Mouse (Mus musculus) ES-Bruce4 (cell line): Measurements from ENCODE around the gene Ppm1h. TPM values are rescaled to one million over a fixed set of nuclear protein-coding genes. Genes with fewer than 3 reads are reported as not detected.
"Not testable (repeated sequence)": the region's sequence is repeated elsewhere in the genome, so short reads cannot be mapped to it uniquely, and the experiment has no call there.

Source experiments
- H3K27ac ChIP-seq: 2 replicates; pipeline ENCODE4 v1.5.1; 2012; ENCODE audit warnings: low read length, inconsistent platforms; ENCODE audit not compliant: insufficient read depth
- H3K27me3 ChIP-seq: 2 replicates; pipeline ENCODE4 v1.6.1; 2012; ENCODE audit warnings: mild to moderate bottlenecking, low read length, inconsistent platforms; ENCODE audit not compliant: control insufficient read depth, poor library complexity, insufficient read depth, severe bottlenecking
- H3K36me3 ChIP-seq: 2 replicates; pipeline ENCODE4 v1.6.1; 2012; ENCODE audit warnings: inconsistent platforms, mild to moderate bottlenecking, low read length, moderate library complexity; ENCODE audit not compliant: control insufficient read depth, poor library complexity, insufficient read depth, severe bottlenecking
- H3K4me1 ChIP-seq: one replicate; pipeline ENCODE4 v1.8.1; 2011; ENCODE audit warnings: low read length; ENCODE audit not compliant: control insufficient read depth, insufficient read depth
- H3K4me3 ChIP-seq: 2 replicates; pipeline ENCODE4 v1.5.1; 2011; ENCODE audit warnings: low read depth, mild to moderate bottlenecking, low read length
- H3K9ac ChIP-seq: 2 replicates; pipeline ENCODE4 v1.6.1; 2012; ENCODE audit warnings: low read depth, mild to moderate bottlenecking, inconsistent platforms; ENCODE audit not compliant: poor library complexity, severe bottlenecking
- H3K9me3 ChIP-seq: replicated peaks from 2 replicates; pipeline ENCODE4 v1.6.1; 2012; ENCODE audit warnings: mild to moderate bottlenecking, low read length, inconsistent platforms; ENCODE audit not compliant: control insufficient read depth, poor library complexity, insufficient read depth, severe bottlenecking
- CTCF ChIP-seq: IDR thresholded peaks from one replicate; pipeline ENCODE4 v1.8.1; 2011; ENCODE audit warnings: low read depth, low read length
- EP300 ChIP-seq: IDR thresholded peaks from 2 replicates; pipeline ENCODE4 v1.6.1; 2011; ENCODE audit warnings: low read depth, low read length; ENCODE audit not compliant: insufficient read depth
- POLR2A ChIP-seq: IDR thresholded peaks from one replicate; pipeline ENCODE4 v1.8.1; 2011; ENCODE audit warnings: low read length; ENCODE audit not compliant: insufficient read depth
- polyA plus RNA-seq: library from polyadenylated mRNA; stranded (reverse); fragments of >200 nt; gene quantifications from 2 replicates; pipeline ENCODE4 v1.2.4, GENCODE M21; 2011; ENCODE audit warnings: low read depth; ENCODE audit not compliant: missing spikeins, insufficient read depth, insufficient read length

The Ppm1h gene
- polyA plus RNA-seq, 1 experiment = 8.7 TPM

DNA sequence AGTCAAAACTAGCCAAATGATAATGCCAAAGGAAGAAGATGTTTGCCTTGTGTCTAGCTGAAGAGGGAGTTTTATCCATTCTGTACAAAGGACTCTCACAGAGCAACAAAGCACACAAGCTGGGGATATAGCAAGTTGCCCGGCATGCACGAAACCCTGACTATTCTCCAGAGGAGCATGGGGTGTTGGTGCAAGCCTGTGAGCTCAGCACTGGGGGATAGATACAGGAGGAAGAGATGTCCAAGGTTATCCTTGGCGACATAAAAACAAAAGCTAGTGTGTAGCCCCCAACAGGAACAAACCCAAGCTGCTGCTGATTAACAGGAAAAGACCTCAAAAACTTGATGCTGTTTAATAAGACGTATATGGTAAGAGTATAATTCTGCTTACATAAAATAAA is 247.7 kb downstream of the Ppm1h start:
- Histone ChIP-seq H3K9ac (no peak overlapping the region), H3K27ac (no peak overlapping the region), H3K4me3 (no peak overlapping the region), H3K4me1 (no peaks in the 10 kb centered on the region), H3K27me3 (no peaks in the 10 kb centered on the region), H3K9me3 (no peaks in the 10 kb centered on the region), H3K36me3 (no peaks in the 10 kb centered on the region)
- TF ChIP-seq CTCF (no peak), POLR2A (no peak), EP300 (no peak)

GRCm38 (mm10) chr10:122930520-122930919 is 252.0 kb downstream of the Ppm1h start:
- no peak overlapping the region for H3K9ac ChIP-seq
- H3K36me3 ChIP-seq = no peaks in the 10 kb centered on the region
- H3K4me3 ChIP-seq = no peak overlapping the region
- no peak overlapping the region for H3K27ac ChIP-seq
- no peaks in the 10 kb centered on the region for H3K9me3 ChIP-seq
- no peaks in the 10 kb centered on the region for H3K4me1 ChIP-seq
- H3K27me3 ChIP-seq = no peaks in the 10 kb centered on the region
- TF ChIP-seq POLR2A = no peak

DNA sequence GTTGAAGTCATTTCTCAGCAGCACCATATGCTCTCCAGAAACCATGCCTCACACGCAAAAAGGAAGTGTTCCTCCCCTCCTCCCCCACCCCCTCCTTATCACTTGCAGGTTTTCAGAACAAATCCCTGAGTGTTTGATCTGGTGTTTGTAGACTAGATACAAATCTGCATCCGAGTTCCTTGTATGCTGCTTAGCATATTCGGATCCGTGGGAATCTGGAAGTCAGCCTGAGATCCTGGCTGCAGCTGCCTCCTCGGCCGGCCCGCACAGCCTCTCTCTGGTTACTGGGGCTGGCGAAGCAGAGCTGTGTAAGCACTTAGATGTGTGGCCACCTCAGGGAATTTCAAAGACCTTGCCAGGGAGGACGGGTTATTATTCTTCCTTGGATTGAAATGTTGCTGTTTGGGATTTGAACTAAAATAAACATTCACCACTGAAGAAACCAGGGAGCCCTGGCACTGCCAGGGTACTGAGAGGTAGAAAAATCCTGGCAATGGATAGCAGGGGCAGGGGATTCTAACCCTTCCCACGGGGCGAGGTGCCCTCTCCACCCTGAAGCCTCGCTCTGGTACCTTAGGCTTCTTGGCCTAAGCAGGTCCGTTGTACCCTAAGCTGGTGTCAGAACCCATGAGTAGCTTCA is 252.8 kb downstream of the Ppm1h start:
- Histone ChIP-seq H3K4me1 (no peaks in the 10 kb centered on the region), H3K9ac (no peak overlapping the region), H3K36me3 (no peaks in the 10 kb centered on the region), H3K27me3 (no peaks in the 10 kb centered on the region), H3K27ac (no peak overlapping the region), H3K9me3 (no peaks in the 10 kb centered on the region), H3K4me3 (no peak overlapping the region)
- no peak for TF ChIP-seq POLR2A
- no peak for TF ChIP-seq EP300
- TF ChIP-seq CTCF = no peak

DNA sequence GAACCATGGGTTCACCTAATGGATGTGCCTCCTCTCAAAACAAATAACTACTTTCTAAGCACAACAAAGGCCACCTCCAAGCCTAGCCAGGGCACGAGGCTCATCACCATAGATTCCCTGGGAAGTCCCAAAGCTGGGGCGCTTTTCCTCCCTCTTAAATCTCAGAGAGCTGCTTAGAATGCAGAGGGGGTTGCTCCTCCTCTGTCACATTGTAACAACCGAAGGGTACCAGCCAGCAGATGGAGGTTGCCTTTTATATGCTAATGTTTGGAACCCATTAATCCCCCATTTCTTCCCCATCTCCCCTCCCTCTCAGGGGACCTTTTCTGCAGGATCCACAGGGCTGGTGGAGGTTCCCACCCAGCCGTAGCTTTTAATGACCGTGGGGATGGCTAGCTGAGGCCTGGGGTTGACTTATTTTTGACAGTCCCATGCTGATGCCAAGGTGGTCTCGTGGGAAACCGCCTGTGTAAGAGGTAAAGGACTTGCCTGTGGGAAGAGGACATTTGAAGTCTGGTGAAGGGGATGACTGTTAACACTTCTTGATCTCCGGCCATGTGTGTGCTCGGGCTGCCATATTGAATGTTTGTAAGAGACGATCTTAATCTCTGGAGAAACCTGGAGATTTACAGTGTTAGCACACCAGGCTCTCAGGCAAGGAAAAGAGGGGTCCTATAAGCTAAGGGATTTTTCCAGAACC is 253.4 kb downstream of the Ppm1h start:
- Histone ChIP-seq H3K9ac (no peak overlapping the region), H3K9me3 (no peaks in the 10 kb centered on the region), H3K4me3 (no peak overlapping the region), H3K4me1 (no peaks in the 10 kb centered on the region), H3K27ac (no peak overlapping the region), H3K36me3 (no peaks in the 10 kb centered on the region), H3K27me3 (no peaks in the 10 kb centered on the region)
- TF ChIP-seq POLR2A (no peak), EP300 (no peak), CTCF (no peak)

DNA sequence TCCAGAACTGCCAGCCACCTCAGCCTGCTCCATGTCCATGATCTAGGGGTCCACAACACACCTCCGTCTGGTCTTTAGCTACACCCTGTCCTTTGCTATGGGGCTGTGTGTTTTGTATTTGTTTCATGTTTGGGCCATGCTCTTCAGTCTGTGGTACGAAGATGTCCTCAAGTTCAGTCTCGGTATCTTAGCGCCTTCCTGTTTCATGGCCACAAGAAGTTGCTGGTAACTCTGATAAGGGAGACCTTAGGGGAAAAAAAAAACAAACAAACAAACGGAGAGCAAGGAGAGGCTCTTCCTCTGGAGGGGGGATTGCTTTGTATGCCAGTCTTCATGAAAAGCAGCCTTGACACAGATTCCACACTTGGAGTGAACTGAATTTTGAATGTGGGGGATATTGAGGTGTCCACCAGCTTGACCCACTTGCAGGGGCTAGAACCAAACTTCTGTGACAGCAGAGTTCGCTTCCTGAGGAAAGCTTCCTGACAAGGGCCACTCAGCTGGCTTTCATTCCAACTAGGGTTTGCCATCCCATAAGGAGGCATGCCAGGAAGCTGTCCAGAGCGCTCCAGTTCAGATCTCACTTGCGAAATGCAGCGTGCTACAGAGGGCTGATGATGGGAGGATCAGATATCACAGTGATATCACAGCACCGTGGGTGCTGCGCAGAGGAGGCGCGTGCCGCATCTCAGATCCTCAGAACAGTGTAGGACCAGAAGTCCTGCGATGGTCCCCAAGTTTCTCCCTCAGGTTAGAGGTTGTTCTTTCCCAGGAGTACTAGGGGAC is 254.7 kb downstream of the Ppm1h start:
- no peak overlapping the region for H3K27ac ChIP-seq
- H3K4me3 ChIP-seq = no peak overlapping the region
- TF ChIP-seq EP300 (no peak), POLR2A (no peak)
- H3K4me1 ChIP-seq = no peaks in the 10 kb centered on the region
- H3K9me3 ChIP-seq = no peaks in the 10 kb centered on the region
- no peaks in the 10 kb centered on the region for H3K27me3 ChIP-seq
- H3K9ac ChIP-seq = no peak overlapping the region
- H3K36me3 ChIP-seq = no peaks in the 10 kb centered on the region

GRCm38 (mm10) chr10:122935406-122935805 is 256.8 kb downstream of the Ppm1h start:
- H3K27me3 ChIP-seq, H3K4me1 ChIP-seq, H3K9ac ChIP-seq, H3K27ac ChIP-seq, H3K9me3 ChIP-seq, H3K4me3 ChIP-seq, H3K36me3 ChIP-seq: not testable (repeated sequence)

DNA sequence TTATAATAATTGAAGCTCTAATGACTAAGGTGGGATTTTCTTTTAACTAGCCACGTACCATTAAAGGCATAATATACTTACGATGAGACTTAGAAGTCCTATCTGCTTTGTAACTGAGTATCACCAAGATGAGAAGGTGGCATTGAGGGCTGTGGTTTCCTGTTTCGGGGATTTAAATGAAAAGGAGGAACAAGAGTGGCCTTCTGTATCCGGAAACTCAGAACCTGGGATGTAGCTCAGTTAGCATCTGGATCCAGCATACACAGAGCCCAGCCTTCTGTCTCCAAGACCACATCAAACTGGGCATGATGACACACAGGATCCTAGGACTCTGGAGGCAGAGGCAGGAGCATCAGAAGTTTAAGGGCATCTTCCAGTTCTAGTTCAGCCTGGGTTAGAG is 258.8 kb downstream of the Ppm1h start:
- H3K4me1 ChIP-seq = not testable (repeated sequence)

More for the DNA sequence above, 258.8 kb downstream of the Ppm1h start:
- not testable (repeated sequence) for H3K27me3 ChIP-seq, H3K9me3 ChIP-seq, H3K36me3 ChIP-seq, H3K9ac ChIP-seq, H3K27ac ChIP-seq, H3K4me3 ChIP-seq
